Mouse (Mus musculus) right cerebral cortex, adult 2 months (tissue): ENCODE results near the gene Hexa.

ENCODE experiments used
- DNase-seq, 2 experiments: peaks; one replicate each; pipeline ENCODE4 v3.0.0; 2021 to 2022; ENCODE audit warnings: low spot score in 2 of 2

Hexa gene

GRCm38 (mm10) chr9:59552610-59553009 is 13.3 kb downstream of the Hexa start:
- no peak for DNase-seq

- DNase-seq: no peak
Measured at GRCm38 (mm10) chr9:59553719-59554118, 14.4 kb downstream of the Hexa start.

- DNase-seq: peak; percentile 81 to 83
Measured at GRCm38 (mm10) chr9:59565600-59565999, 26.3 kb downstream of the Hexa start.

- DNase-seq: peak; percentile 55 to 68
Measured at GRCm38 (mm10) chr9:59567111-59567510, 27.8 kb downstream of the Hexa start.

- DNase-seq: no peak
Measured at GRCm38 (mm10) chr9:59571852-59572251, 32.5 kb downstream of the Hexa start.

GRCm38 (mm10) chr9:59577401-59577800 is 38.1 kb downstream of the Hexa start:
- DNase-seq: no peak

GRCm38 (mm10) chr9:59577844-59578504 is 38.6 kb downstream of the Hexa start, which contains the start of gene Celf6:
Gene Celf6 (plus strand): TSS chr9:59577917.
- peak; percentile 89 to 92 for DNase-seq

GRCm38 (mm10) chr9:59578505-59578867 is 39.1 kb downstream of the Hexa start:
- no peak for DNase-seq

- peak; percentile 85 for DNase-seq
Measured at GRCm38 (mm10) chr9:59584871-59585308, 45.5 kb downstream of the Hexa start.

- DNase-seq: peak in 1 of 2 experiments; percentile 42
Measured at GRCm38 (mm10) chr9:59588252-59588651, 48.9 kb downstream of the Hexa start.

- DNase-seq: peak; percentile 81
Measured at GRCm38 (mm10) chr9:59588710-59589671, 49.7 kb downstream of the Hexa start.

GRCm38 (mm10) chr9:59589703-59590439 is 50.5 kb downstream of the Hexa start:
- DNase-seq: peak; percentile 68 to 73

- no peak for DNase-seq
Measured at GRCm38 (mm10) chr9:59601661-59602060, 62.3 kb downstream of the Hexa start.

GRCm38 (mm10) chr9:59605967-59606366 is 66.6 kb downstream of the Hexa start:
- DNase-seq: no peak

- no peak for DNase-seq
Measured at GRCm38 (mm10) chr9:59610950-59611349, 71.6 kb downstream of the Hexa start.
